Mouse (Mus musculus) ovary, adult 2 months (tissue): ENCODE data around the gene Mapk14. TPM values are rescaled to one million over a fixed set of nuclear protein-coding genes. Genes with fewer than 3 reads are reported as not detected.

Experiments
- polyA plus RNA-seq: library from polyadenylated mRNA; depleted of rRNA; stranded (reverse); fragments of >200 nt; gene quantifications from 2 replicates; pipeline ENCODE4 v1.2.3, GENCODE M21; 2012; rRNA removed

The Mapk14 gene
- 82.6 and 83.3 TPM in 2 replicates for polyA plus RNA-seq

GRCm38 (mm10) chr17:28690776-28691686 lies at the start of gene Mapk14:
Gene Mapk14 (plus strand): TSS chr17:28691329.

GRCm38 (mm10) chr17:28689586-28690283 lies 1.4 kb upstream of the Mapk14 start, which contains the start of gene Slc26a8:
Gene Slc26a8 (minus strand): TSS chr17:28690233.

GRCm38 (mm10) chr17:28725783-28726182 lies 34.7 kb downstream of the Mapk14 start, which contains the start of gene AC170998.1:
Gene AC170998.1 (plus strand): TSS chr17:28726083.

GRCm38 (mm10) chr17:28769121-28769874 lies 78.2 kb downstream of the Mapk14 start, which contains the start of gene Mapk13:
Gene Mapk13 (plus strand): TSS chr17:28769297.

Other genes starting within 250 kb of the Mapk14 start
- 188 and 212 TPM in 2 replicates for gene Fkbp5, start 173.8 kb upstream of the Mapk14 start, polyA plus RNA-seq
- 0.14 and 0.32 TPM in 2 replicates for gene Armc12, start 160.5 kb upstream of the Mapk14 start, polyA plus RNA-seq
- gene Clpsl2, start 141.9 kb upstream of the Mapk14 start, polyA plus RNA-seq: not detected in 2 replicates
- 7.8 and 39.7 TPM in 2 replicates for gene Clps, start 130.6 kb upstream of the Mapk14 start, polyA plus RNA-seq
- gene Lhfpl5, start 115.7 kb upstream of the Mapk14 start, polyA plus RNA-seq: not detected in 2 replicates
- 23.2 and 29.3 TPM in 2 replicates for gene Srpk1, start 68.6 kb upstream of the Mapk14 start, polyA plus RNA-seq
- 0.94 and 1.7 TPM in 2 replicates for gene Slc26a8, start 1.1 kb upstream of the Mapk14 start, polyA plus RNA-seq
- 0.56 and 0.62 TPM in 2 replicates for gene AC170998.1, start 34.8 kb downstream of the Mapk14 start, polyA plus RNA-seq
- 14.4 and 15.7 TPM in 2 replicates for gene Mapk13, start 78.0 kb downstream of the Mapk14 start, polyA plus RNA-seq
- 43.8 and 54.5 TPM in 2 replicates for gene Brpf3, start 109.8 kb downstream of the Mapk14 start, polyA plus RNA-seq
- gene Pnpla1, start 167.1 kb downstream of the Mapk14 start, polyA plus RNA-seq: 0.08 TPM in 1 of 2 replicates, not detected in the other
- gene 4930539E08Rik, start 224.0 kb downstream of the Mapk14 start, polyA plus RNA-seq: 0.22 and 0.42 TPM in 2 replicates